Mouse (Mus musculus): ENCODE results near the gene Grap. TPM values are rescaled to one million over a fixed set of nuclear protein-coding genes. Genes with fewer than 3 reads are reported as not detected.

Grap gene
- polyA plus RNA-seq, 1 experiment from 2014 or later, result 4.8 TPM

DNA sequence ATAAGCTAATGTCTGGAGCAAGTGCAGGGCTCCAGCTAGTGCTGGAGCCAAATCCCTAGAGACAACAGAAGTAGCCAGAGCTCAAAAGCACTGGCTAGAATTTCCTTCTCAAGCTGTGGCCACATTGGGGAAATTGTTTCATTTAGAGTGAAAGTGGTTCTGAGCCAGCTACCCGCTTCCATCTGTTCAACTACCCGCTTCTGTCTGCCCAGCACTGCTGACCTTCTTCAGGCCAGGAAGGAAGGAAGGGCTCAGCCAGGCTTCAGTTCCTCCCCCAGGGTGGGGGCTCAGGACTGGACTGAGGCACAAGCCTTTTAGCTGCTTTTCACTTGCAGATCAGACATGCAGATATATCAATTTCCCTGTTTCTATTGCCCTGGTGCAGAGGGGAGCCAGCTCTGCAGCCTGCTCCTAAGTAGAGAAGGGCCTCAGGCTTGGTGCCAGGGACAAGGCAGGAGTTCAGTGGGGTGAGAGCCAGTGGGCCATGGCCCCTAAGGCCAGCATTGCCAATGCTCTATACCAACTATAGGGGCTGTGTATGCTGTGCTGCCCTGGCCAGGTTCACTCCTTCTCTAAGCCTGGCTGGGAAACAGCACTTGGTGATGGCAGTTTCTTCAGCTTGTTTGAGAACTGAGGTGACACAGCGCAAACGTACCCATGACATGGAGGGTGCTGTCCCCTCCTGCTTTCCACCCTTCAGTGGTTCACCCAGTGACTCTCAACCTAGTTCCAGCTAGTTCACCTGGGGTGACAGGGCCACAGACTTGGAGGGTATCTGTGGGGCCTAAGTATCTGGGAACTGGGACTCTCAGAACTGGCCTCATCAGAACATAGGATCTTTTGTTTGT, 6.2 kb downstream of the Grap start:
- no peak overlapping the region for H3K27ac ChIP-seq

DNA sequence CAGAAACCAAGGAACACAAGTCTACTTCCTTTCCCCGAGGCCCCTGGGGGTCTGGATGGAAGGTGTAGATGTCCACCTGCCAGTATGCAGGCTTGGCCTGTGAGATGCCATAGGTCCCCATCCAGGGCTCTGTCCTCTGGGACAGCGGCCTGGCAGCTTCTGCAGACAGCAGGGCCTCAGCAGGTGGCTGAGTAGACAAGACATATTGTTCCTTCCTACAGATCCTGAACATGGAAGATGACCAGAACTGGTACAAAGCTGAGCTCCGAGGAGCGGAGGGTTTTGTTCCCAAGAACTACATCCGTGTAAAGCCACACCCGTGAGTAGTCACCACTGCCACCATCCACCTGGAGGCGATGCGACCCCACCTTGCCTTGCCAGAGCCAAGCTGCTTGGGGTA, 6.9 kb downstream of the Grap start:
- ATAC-seq (ENCODE audit: low read depth) (no peak), DNase-seq (no peak)
- no peaks in the 10 kb centered on the region for H3K9me3 ChIP-seq (replicated peaks)
- H3K9ac ChIP-seq, result no peak overlapping the region
- 0 out of 2 replicates have a peak, but pooled peaks cover 5% of the 10 kb centered on the region for H3K4me1 ChIP-seq (replicated peaks)
- 78% methylated on average over 8 of the region's 8 CpGs for WGBS (ENCODE audit: insufficient replicate concordance)
- no peaks in the 10 kb centered on the region for H3K36me3 ChIP-seq
- no peaks in the 10 kb centered on the region for H3K27me3 ChIP-seq
- no peak overlapping the region for H3K4me2 ChIP-seq
- H3K27ac ChIP-seq, result no peak overlapping the region
- no peak overlapping the region for H3K4me3 ChIP-seq (replicated peaks)

More for the DNA sequence above, 6.2 kb downstream of the Grap start:
- WGBS (ENCODE audit: insufficient replicate concordance), result 53% methylated on average over 4 of the region's 4 CpGs
- Histone ChIP-seq H3K4me1 (replicated peaks) (0 out of 2 replicates have a peak, but pooled peaks cover 5% of the 10 kb centered on the region), H3K9ac (no peak overlapping the region), H3K9me3 (replicated peaks) (no peaks in the 10 kb centered on the region), H3K27me3 (no peaks in the 10 kb centered on the region), H3K4me3 (replicated peaks) (no peak overlapping the region), H3K36me3 (no peaks in the 10 kb centered on the region), H3K4me2 (no peak overlapping the region)
- DNase-seq (no peak), ATAC-seq (ENCODE audit: low read depth) (no peak)

DNA sequence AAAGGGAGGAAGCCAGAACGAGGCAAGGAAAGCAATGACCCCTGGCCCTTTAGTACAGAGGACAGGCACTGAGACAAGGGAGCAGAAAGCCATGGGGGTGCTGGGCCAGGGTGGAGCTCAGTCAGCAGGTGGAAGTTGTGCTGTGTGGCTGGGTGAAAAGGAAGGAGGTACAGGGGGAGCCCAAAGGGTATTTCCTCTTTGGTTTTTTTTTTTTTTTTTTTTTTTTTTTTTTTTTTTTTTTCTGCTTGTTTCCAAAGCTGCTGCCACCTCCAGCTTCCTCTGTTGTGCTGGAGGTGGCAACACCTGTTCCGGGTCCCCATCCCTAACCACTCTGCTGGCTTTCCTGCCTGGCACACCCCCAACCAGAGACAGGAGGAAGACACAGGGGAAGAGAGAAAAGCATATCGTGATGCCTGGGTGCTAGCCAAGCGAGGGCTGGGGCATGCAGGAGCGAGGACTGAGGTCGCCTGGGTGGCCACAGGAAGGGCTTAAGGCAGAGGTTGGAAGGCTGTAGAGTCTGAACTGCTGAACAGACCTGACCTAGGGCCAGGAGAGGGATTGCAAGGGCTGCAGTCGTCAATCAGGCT, 7.8 kb downstream of the Grap start:
- H3K9ac ChIP-seq, result no peak overlapping the region
- 0 out of 2 replicates have a peak, but pooled peaks cover 5% of the 10 kb centered on the region for H3K4me1 ChIP-seq (replicated peaks)
- DNase-seq (no peak), ATAC-seq (ENCODE audit: low read depth) (no peak)
- H3K27me3 ChIP-seq, result no peaks in the 10 kb centered on the region
- H3K4me3 ChIP-seq (replicated peaks), result no peak overlapping the region
- 47% methylated on average over 7 of the region's 7 CpGs for WGBS (ENCODE audit: insufficient replicate concordance)
- H3K27ac ChIP-seq, result no peak overlapping the region
- H3K9me3 ChIP-seq (replicated peaks), result no peaks in the 10 kb centered on the region
- no peaks in the 10 kb centered on the region for H3K36me3 ChIP-seq
- no peak overlapping the region for H3K4me2 ChIP-seq

DNA sequence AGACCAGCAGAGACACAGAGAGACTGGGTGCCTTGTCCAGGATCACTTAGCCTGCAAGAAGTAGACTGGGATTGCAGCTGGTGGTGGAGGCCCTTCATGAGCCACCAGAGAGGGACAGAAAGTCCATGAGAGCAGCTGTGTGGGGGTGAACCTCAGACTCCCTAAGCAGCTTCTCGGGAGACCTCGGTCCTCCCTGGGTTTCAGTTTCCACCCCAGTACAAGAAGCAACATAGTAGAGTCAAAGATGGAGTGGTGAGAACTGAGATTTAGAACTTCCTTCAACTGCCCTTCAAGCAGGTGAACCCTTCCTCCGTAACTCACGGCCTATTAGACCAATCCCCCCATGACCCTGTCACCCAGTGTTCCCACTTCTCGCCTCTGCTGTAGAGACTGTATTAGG, 9.1 kb downstream of the Grap start:
- Histone ChIP-seq H3K27me3 (no peaks in the 10 kb centered on the region), H3K36me3 (no peaks in the 10 kb centered on the region), H3K4me1 (replicated peaks) (peaks cover 10% of the 10 kb centered on the region; the same call in 1 of the 2 replicates), H3K27ac (no peak overlapping the region), H3K9me3 (replicated peaks) (no peaks in the 10 kb centered on the region), H3K4me3 (replicated peaks) (no peak overlapping the region), H3K9ac (no peak overlapping the region), H3K4me2 (no peak overlapping the region)
- no peak for ATAC-seq (ENCODE audit: low read depth)
- no peak for DNase-seq
- WGBS (ENCODE audit: insufficient replicate concordance), result 74% methylated on average over 5 of the region's 5 CpGs

DNA sequence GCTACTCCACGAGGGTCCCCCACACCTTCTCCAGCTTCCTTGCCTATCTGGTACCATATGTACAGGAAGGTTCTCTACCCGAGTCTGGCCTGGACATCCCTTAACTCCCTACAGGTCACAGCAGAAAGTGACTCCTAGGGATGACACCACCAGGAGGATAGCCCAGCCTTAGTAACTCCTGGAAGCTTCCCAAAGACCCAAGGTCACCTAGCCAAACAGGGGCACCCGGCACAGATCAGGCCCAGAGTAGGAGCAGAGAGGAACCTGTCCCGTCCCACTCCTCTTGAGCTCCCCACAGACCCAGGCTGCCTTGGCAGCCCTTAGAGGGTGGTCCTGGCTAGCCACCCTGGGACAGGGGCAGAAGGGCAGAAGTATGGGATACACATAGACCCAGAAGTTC, 12.3 kb downstream of the Grap start:
- Histone ChIP-seq H3K4me3 (replicated peaks) (no peak overlapping the region), H3K36me3 (no peaks in the 10 kb centered on the region), H3K27me3 (no peaks in the 10 kb centered on the region), H3K27ac (no peak overlapping the region), H3K9ac (no peak overlapping the region), H3K4me1 (replicated peaks) (peaks cover 7% of the 10 kb centered on the region; the same call in 1 of the 2 replicates), H3K4me2 (no peak overlapping the region), H3K9me3 (replicated peaks) (no peaks in the 10 kb centered on the region)
- WGBS (ENCODE audit: insufficient replicate concordance), result 62% methylated on average over 4 of the region's 4 CpGs
- DNase-seq, result no peak
- ATAC-seq (ENCODE audit: low read depth), result no peak

DNA sequence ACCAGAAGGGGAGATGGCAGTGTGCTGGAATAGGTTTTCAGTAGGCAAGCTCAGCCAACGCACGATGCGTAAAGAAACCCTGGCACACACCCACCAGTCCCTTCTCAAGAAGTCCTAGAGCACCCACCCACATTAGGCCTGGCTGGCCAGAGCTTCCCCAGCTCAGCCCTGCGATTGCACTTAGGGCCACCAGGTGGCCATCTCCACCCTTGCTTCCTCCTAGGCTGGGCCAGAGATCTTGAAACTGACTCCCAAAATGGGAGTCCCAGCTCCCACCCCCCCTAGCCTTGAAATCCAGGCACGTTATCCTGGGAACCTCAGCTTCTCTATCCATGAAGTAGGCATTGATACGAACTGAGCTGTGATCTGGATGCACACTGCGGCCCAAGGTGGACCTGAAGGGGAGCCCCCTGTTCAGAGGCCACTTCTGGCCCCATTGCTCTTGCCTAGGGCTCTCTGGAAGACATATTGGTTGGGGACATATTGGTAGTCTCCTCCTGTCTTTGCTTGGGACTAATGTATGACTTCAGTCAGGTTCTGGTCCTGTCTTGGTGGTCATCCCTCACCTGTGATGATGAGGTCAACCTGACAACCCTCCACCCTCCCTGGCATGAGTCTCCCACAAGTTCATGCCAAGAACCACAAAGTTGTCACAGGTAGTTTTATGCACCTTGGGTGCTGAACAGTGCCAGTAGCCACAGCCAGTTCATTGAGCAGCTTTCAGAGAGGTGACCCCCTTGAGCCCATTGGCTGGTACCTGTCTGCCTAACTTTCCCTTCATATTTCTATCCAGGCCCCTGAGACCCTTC, 13.1 kb downstream of the Grap start:
- H3K4me2 ChIP-seq, result no peak overlapping the region
- H3K27ac ChIP-seq, result no peak overlapping the region
- peaks cover 7% of the 10 kb centered on the region; the same call in 1 of the 2 replicates for H3K4me1 ChIP-seq (replicated peaks)
- no peaks in the 10 kb centered on the region for H3K9me3 ChIP-seq (replicated peaks)
- H3K9ac ChIP-seq, result no peak overlapping the region
- H3K27me3 ChIP-seq, result no peaks in the 10 kb centered on the region; the same call in 1 of the 2 replicates
- no peaks in the 10 kb centered on the region for H3K36me3 ChIP-seq
- 47% methylated on average over 7 of the region's 7 CpGs for WGBS (ENCODE audit: insufficient replicate concordance)
- H3K4me3 ChIP-seq (replicated peaks), result no peak overlapping the region
- DNase-seq (no peak), ATAC-seq (ENCODE audit: low read depth) (0 out of 2 replicates have a peak, but pooled peaks have one; percentile 18)

DNA sequence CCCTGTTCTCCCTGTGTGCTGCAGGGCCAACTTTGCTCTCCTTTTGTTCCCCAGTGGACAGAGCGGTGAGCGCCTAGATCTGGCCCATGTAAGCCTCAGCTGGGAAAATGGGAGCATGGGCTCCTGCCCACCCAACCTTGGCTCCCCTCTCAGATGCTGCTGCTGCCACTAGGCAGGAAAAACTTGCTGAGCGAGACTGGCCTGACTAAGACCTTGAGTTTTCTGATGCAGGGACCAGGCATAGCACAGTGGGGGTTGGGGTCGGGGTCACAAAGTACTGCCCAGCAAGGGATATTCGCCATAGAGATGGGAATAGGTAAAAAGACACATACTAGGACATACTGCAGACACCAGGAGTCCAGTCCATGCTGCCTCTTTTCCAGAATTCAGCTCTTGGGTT, 14.2 kb downstream of the Grap start:
- Histone ChIP-seq H3K27ac (no peak overlapping the region), H3K36me3 (no peaks in the 10 kb centered on the region), H3K27me3 (no peaks in the 10 kb centered on the region; the same call in 1 of the 2 replicates), H3K4me2 (no peak overlapping the region), H3K4me3 (replicated peaks) (no peak overlapping the region), H3K9ac (no peak overlapping the region), H3K4me1 (replicated peaks) (peaks cover 9% of the 10 kb centered on the region; the same call in 1 of the 2 replicates), H3K9me3 (replicated peaks) (no peaks in the 10 kb centered on the region)
- 83% methylated on average over 5 of the region's 5 CpGs for WGBS (ENCODE audit: insufficient replicate concordance)
- no peak for ATAC-seq (ENCODE audit: low read depth)
- no peak for DNase-seq

DNA sequence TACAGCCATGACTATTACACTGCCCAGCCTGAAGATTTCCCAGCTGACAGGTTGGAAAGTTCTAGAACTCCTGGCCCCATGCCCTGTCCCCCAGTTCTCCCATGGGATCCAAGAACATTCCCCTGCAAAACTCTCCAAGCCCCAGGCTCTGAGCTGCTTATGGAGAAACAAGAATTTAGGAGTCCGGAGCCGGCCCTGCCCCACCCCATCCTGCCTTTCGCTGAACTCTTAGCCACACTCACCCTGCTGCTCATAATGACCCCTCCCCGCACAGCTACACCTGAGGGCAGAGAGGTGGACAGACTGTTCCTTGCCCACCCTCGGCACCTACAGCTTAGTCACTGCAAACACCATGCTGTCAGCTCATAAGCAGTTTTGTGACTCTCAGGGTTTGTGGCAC, 14.7 kb downstream of the Grap start:
- Histone ChIP-seq H3K9me3 (replicated peaks) (no peaks in the 10 kb centered on the region), H3K36me3 (no peaks in the 10 kb centered on the region), H3K4me2 (no peak overlapping the region), H3K4me3 (replicated peaks) (no peak overlapping the region), H3K4me1 (replicated peaks) (peaks cover 9% of the 10 kb centered on the region; the same call in 1 of the 2 replicates), H3K27ac (no peak overlapping the region), H3K9ac (no peak overlapping the region), H3K27me3 (peaks cover 1% of the 10 kb centered on the region; the same call in 1 of the 2 replicates)
- no peak for DNase-seq
- WGBS (ENCODE audit: insufficient replicate concordance), result 79% methylated on average over 5 of the region's 5 CpGs
- no peak for ATAC-seq (ENCODE audit: low read depth)

DNA sequence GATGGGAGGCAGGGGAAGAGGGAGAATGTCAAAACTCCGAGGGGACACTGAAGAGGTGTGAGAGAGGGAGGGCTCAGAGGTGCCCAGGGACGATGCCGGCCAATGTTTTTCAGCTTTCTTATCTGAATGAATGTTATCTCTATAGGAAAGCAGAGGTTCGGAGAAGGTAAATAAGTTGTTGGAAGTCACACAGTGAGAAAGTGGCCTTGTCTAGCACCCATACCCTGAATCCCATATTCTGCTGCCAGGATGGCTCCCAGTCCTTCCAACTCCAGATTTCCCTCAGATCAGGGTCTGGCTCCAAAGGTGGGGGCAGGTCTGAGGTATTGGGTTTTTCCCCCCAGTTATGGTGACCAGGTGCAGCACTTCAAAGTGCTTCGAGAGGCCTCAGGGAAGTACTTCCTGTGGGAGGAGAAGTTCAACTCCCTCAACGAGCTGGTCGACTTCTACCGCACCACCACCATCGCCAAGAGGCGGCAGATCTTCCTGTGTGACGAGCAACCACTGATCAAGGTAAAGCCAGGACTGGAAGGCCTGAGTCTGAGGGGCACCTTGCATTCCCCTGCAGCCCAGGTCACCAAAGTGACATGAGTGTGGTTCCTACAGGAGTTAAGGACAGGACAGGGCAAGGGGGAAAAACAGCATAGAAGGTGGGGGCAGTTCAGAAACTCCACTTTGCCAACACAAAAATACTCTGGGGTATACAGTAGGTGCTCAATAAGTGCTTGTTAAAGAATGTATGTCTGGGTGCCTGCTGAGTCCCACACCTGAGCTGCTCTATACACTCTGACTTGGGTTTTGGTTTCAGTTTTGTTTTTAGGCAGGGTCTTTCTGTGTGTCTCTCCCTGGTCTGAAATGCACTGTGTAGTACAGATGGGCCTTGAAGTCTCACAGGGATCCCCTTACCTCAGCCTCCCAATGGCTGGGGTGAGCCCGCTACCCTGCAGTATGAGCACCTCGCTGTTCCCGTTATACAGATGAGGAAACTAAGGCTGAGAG, 16.7 kb downstream of the Grap start:
- 56% methylated on average over 14 of the region's 14 CpGs for WGBS (ENCODE audit: insufficient replicate concordance)
- no peaks in the 10 kb centered on the region for H3K9me3 ChIP-seq (replicated peaks)
- H3K4me3 ChIP-seq (replicated peaks), result no peak overlapping the region
- H3K4me1 ChIP-seq (replicated peaks), result peaks cover 13% of the 10 kb centered on the region
- no peaks in the 10 kb centered on the region for H3K36me3 ChIP-seq
- H3K9ac ChIP-seq, result no peak overlapping the region
- DNase-seq (no peak), ATAC-seq (ENCODE audit: low read depth) (no peak)
- no peak overlapping the region for H3K4me2 ChIP-seq
- no peak overlapping the region for H3K27ac ChIP-seq
- peaks cover 15% of the 10 kb centered on the region for H3K27me3 ChIP-seq

DNA sequence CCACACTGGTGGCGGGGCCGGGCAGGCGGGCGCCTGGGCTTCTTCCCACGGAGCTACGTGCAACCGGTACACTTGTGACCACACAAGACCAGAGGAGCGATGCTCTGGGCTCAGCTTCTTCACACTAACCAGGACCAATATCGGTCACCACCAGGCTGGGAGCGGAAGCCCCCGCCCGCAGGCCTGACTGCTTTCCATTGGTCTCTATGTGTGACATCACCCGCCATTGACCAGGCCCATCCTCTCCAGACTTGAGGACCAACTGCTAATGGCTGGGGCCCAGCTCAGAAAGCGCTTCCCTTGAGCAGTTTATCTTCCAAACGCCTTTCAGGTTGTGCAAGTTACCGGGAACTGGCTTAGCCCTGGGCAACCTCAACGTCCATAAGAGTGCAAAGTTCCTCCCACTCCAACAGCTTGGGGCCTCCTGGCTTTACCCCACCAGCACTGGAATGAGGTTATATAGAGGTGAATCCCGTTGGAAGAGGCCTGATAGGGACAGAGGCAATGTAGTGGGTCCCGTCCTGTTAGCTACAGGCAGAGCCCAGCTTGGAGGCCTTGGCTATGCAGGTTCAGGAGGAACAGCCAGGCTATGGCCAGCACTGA, 18.8 kb downstream of the Grap start:
- DNase-seq (no peak), ATAC-seq (ENCODE audit: low read depth) (no peak)
- H3K4me1 ChIP-seq (replicated peaks), result peaks cover 12% of the 10 kb centered on the region
- H3K4me2 ChIP-seq, result no peak overlapping the region
- H3K9me3 ChIP-seq (replicated peaks), result no peaks in the 10 kb centered on the region
- H3K9ac ChIP-seq, result no peak overlapping the region
- WGBS (ENCODE audit: insufficient replicate concordance), result 63% methylated on average over 19 of the region's 19 CpGs
- H3K27ac ChIP-seq, result no peak overlapping the region
- H3K27me3 ChIP-seq, result peaks cover 28% of the 10 kb centered on the region
- no peak overlapping the region for H3K4me3 ChIP-seq (replicated peaks)
- no peaks in the 10 kb centered on the region for H3K36me3 ChIP-seq

Measured in liver, embryonic 13.5 days (tissue).